Mouse (Mus musculus): ENCODE data around the gene Kcnma1.

- TF ChIP-seq POLR2A (IDR thresholded peaks at IDR 0.05; ENCODE audit: extremely low read depth, insufficient read depth, low read length) (no peak), CTCF (IDR thresholded peaks at IDR 0.05; ENCODE audit: low read depth, low read length) (no peak)
Observed at GRCm38 (mm10) chr14:23517374-23517773, 496.9 kb downstream of the Kcnma1 start.

Measured in liver, adult 2 months (tissue).